Mouse (Mus musculus) midbrain, embryonic 15.5 days (tissue): ENCODE data around the gene Ghdc. TPM values are rescaled to one million over a fixed set of nuclear protein-coding genes. Genes with fewer than 3 reads are reported as not detected.
A peak's percentile ranks its signal among the peaks of the same experiment; 100 is the strongest.

Experiments
- ATAC-seq: fragments of 200-750 bp; cut with Nextera tagmentation; replicated peaks from 2 replicates; pipeline ENCODE4 v1.8.0; 2017; ENCODE audit warnings: moderate TSS enrichment
- H3K27ac ChIP-seq: fragments of 300-500 bp; sonication (generic); 2 replicates; pipeline ENCODE4 v1.5.1; 2015; ENCODE audit warnings: mild to moderate bottlenecking, inconsistent platforms
- H3K27me3 ChIP-seq: fragments of 300-500 bp; sonication (generic); replicated peaks from 2 replicates; pipeline ENCODE4 v1.6.1; 2015; ENCODE audit warnings: inconsistent platforms
- H3K36me3 ChIP-seq: fragments of 300-500 bp; sonication (generic); replicated peaks from 2 replicates; pipeline ENCODE4 v1.6.1; 2015; ENCODE audit warnings: inconsistent platforms
- H3K4me1 ChIP-seq: fragments of 300-500 bp; sonication (generic); 2 replicates; pipeline ENCODE4 v1.6.1; 2015; ENCODE audit warnings: inconsistent platforms
- H3K4me2 ChIP-seq: fragments of 300-500 bp; sonication (generic); 2 replicates; pipeline ENCODE4 v1.6.1; 2015; ENCODE audit warnings: inconsistent platforms, mild to moderate bottlenecking, moderate library complexity
- H3K4me3 ChIP-seq: fragments of 300-500 bp; sonication (generic); 2 replicates; pipeline ENCODE4 v1.5.1; 2015; ENCODE audit warnings: mild to moderate bottlenecking, inconsistent platforms
- H3K9ac ChIP-seq: fragments of 300-500 bp; sonication (generic); 2 replicates; pipeline ENCODE4 v1.6.1; 2015; ENCODE audit warnings: mild to moderate bottlenecking, inconsistent platforms
- H3K9me3 ChIP-seq: fragments of 300-500 bp; sonication (generic); 2 replicates; pipeline ENCODE4 v1.6.1; 2016; ENCODE audit warnings: inconsistent platforms
- WGBS: fragments of 180-500 bp; shearing (Covaris S2); methylation state at CpG from one replicate; pipeline ENCODE4 v1.1.7; 2015; ENCODE audit warnings: mixed read lengths; 5-methylcytosine and 5-hydroxymethylcytosine counted together
- polyA plus RNA-seq: library from polyadenylated mRNA; unstranded; fragments of >200 nt; fragmentation: Nextera tagmentation; extraction: Ambion mirVana; gene quantifications from 2 replicates; pipeline ENCODE4 v1.2.1, GENCODE M21; 2015

Gene Ghdc
- polyA plus RNA-seq, 1 experiment from 2014 or later, result 5.7 TPM

DNA sequence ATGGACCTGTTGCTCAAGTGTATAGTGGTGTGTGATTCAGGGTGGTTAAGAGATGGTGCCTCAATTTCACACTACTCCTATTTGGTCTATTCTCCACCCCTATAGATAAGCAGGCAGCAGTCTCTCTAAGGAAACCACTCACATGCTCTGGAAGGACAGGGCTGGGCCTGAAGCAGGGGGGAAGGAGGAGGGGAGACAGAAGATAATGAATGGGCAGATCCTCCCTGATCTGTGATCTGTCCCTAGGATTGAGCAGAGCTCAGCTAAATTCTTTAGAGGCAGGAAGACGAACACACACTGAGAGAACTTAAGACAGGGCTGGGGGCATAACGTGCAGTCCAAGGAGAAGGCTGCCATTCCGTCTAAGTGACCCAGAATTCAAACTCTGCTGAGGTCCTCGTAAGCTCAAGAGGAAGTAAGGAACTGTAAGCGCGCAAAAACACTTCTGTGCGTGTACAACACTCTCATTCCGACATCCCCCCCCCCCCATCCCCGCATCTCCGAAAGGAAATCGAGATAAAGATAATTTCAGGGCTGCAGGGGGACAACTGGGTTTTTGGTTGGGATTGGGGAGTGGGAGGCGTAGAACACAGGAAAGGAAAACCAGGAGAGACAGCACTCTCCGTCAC is 33.5 kb downstream of the Ghdc start:
- H3K36me3 ChIP-seq, result peaks cover 7% of the 10 kb centered on the region; the same call in 1 of the 2 replicates
- no peaks in the 10 kb centered on the region for H3K9me3 ChIP-seq
- H3K4me2 ChIP-seq, result peak overlapping the region; percentile 92
- no peak for ATAC-seq
- H3K27ac ChIP-seq, result 0 out of 2 replicates have a peak overlapping the region, but pooled peaks have one; percentile 63
- H3K9ac ChIP-seq, result peak overlapping the region; percentile 94
- 3% methylated on average over 13 of the region's 13 CpGs for WGBS
- peak overlapping the region; percentile 99 for H3K4me3 ChIP-seq
- H3K4me1 ChIP-seq, result peaks cover 25% of the 10 kb centered on the region
- no peaks in the 10 kb centered on the region for H3K27me3 ChIP-seq

DNA sequence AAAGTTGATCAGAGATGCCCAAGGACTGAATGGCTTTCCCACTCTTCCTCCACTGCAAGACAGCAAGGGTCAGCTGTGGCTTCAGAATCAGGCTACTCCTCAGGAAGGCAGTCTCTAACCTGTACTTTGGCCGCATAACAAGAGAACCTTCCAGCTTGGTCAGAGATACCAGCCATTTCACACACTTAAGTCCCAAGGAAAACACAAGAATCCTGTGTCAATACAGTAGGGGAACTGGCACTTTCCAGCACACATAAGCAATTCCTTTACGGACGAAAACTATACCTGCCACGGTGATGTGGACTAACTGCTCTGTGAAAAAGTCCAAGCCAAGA is 34.0 kb downstream of the Ghdc start:
- H3K9ac ChIP-seq, result no peak overlapping the region
- H3K27me3 ChIP-seq, result no peaks in the 10 kb centered on the region
- peak overlapping the region; percentile 99 for H3K4me3 ChIP-seq
- no peaks in the 10 kb centered on the region for H3K9me3 ChIP-seq
- H3K27ac ChIP-seq, result no peak overlapping the region
- ATAC-seq, result no peak
- peaks cover 25% of the 10 kb centered on the region for H3K4me1 ChIP-seq
- peak overlapping the region; percentile 92 for H3K4me2 ChIP-seq
- H3K36me3 ChIP-seq, result peaks cover 7% of the 10 kb centered on the region; the same call in 1 of the 2 replicates
- WGBS, result 86% methylated on average over 4 of the region's 4 CpGs

DNA sequence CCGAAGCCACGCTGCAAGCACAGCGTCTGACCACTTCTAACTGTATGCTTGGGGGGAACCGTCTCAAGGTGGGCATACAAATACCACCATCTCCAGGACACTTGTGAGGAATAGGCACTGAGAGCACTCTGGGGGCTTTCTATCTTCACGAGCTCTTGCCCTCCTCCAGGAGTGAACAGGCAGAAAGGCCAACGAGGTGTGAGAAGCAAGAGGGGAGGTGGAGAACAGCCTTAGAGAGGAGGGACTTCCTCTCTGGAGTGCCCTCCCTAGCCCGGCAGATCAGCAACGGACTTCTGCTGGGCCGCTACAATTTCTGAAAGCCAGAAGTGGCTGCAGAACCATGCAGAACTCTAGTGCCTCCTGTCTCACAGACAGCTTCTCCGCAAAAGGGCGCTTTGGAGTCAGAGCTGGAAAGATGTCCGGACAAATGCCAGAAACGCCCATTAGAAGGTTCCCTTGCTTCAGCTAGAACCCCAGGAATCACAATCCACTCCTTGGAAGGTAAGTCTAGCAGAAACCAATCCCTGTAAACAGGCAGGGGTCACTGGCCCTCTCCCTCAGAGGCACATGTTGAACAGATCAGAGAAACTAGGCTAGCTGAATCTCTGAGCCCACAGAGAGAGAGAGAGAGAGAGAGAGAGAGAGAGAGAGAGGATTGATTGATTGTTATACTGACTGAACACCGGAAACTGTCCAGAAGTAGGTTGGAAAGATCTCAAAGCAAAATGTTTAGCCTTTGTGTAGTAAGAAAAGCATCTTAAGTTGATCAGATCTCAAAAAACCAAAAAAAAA is 34.6 kb downstream of the Ghdc start:
- H3K36me3 ChIP-seq, result peaks cover 3% of the 10 kb centered on the region; the same call in 1 of the 2 replicates
- 83% methylated on average over 14 of the region's 14 CpGs for WGBS
- peaks cover 25% of the 10 kb centered on the region for H3K4me1 ChIP-seq
- no peak overlapping the region for H3K27ac ChIP-seq
- no peaks in the 10 kb centered on the region for H3K9me3 ChIP-seq
- no peak for ATAC-seq
- peak overlapping the region; percentile 92; the same call in 1 of the 2 replicates for H3K4me2 ChIP-seq
- 0 out of 2 replicates have a peak overlapping the region, but pooled peaks have one; percentile 4 for H3K9ac ChIP-seq
- H3K27me3 ChIP-seq, result no peaks in the 10 kb centered on the region
- H3K4me3 ChIP-seq, result no peak overlapping the region

DNA sequence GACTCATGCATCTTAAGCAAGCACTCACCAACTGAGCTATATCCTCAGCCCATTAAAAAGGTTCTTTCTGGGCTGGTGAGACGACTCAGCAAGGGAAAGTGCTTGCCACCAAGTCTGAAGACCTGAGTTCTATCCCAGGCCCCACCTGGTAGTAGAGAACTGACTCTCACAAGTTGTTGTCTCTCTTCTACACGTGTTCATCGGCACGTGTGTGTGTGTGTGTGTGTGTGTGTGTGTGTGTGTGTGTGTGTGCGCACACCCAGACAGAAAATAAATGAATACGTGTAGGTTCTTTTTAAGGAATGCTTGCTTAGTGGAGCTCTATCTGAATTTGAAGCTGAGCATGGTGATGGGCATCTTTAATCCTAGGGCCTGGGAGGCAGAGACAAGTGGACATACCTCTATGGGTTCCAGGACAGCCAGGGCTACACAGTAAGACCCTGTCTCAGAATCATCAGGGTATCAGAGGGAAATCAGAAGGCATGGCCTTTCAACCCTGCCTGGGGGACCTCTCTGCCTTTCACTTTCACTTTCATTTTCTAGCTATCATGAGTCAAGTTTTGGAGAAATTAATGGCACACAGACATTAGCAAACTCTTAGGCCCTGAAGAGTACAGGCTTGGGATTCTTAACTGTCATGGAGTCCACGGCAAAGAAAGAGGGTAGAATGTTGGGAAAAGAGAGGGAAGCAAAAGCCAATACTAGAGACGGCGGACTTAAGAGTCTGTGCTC is 35.5 kb downstream of the Ghdc start:
- no peak for ATAC-seq
- no peak overlapping the region; the same call in 1 of the 2 replicates for H3K4me2 ChIP-seq

DNA sequence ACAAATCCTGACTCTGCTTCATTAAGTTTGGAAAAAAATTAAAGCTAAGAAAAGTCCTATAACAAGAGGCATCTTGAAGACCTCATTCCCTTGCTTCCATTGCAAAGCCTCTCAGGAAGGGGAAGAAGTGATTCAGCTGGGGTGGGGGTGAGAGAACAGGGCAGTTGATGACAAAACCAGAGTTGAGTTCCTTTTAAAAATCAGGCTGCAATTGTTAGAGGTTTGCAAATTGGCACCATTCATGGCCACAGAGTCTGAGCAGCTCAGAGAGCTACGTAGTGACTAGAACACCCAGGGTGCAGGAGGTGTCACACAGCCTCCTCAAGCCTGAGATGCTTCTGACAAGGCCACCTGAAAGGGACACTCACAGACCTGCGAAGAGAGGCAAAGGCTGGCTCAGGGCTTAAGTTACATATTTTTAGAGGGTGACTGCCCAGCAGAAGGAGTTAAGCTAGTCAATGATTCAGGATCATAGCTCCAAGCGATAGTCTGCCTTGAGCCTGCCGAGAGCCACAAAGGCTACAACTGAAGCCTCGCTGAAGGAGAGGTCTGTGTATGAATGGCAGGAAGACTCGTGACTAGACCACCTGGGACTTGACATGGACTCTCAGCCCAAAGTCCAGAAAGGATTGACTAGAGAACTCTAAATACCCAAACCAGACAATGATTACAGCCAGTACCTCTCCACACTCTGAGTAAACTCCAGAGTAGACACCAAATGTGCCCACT is 40.1 kb downstream of the Ghdc start:
- Histone ChIP-seq H3K4me1 (peaks cover under 1% of the 10 kb centered on the region; the same call in 1 of the 2 replicates), H3K4me2 (no peak overlapping the region), H3K36me3 (0 out of 2 replicates have a peak, but pooled peaks cover 6% of the 10 kb centered on the region), H3K27ac (no peak overlapping the region), H3K9ac (no peak overlapping the region), H3K27me3 (no peaks in the 10 kb centered on the region), H3K4me3 (no peak overlapping the region), H3K9me3 (no peaks in the 10 kb centered on the region)
- WGBS, result 90% methylated on average over 6 of the region's 6 CpGs
- no peak for ATAC-seq

More for the DNA sequence above, 35.5 kb downstream of the Ghdc start:
- H3K4me1 ChIP-seq, result peaks cover 25% of the 10 kb centered on the region
- H3K9me3 ChIP-seq, result no peaks in the 10 kb centered on the region
- H3K9ac ChIP-seq, result no peak overlapping the region
- no peak overlapping the region for H3K27ac ChIP-seq
- H3K27me3 ChIP-seq, result no peaks in the 10 kb centered on the region
- H3K36me3 ChIP-seq, result no peaks in the 10 kb centered on the region
- WGBS, result 92% methylated on average over 9 of the region's 9 CpGs
- H3K4me3 ChIP-seq, result no peak overlapping the region

DNA sequence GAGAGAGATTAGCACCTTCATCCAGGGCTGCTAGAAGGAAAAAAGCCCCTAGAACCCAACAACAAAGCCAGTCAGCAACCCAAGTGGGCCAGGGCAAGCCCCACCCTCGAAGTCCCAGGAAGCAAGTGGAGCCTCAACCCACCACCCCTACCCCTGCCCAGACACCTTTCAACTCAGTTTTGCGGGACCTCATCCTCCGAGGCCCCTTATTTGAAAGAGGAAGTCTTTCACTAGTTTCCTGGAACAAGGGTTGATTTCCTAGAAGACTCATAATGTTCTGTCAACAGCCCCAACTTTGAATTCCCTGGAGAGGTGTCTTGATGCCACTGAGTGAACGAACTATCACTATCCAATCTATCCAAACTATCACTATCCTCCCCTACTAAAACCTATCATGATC is 40.8 kb downstream of the Ghdc start:
- no peak overlapping the region for H3K4me2 ChIP-seq
- H3K27ac ChIP-seq, result no peak overlapping the region
- WGBS, result 96% methylated on average over 4 of the region's 4 CpGs
- no peaks in the 10 kb centered on the region for H3K4me1 ChIP-seq
- 0 out of 2 replicates have a peak, but pooled peaks cover 6% of the 10 kb centered on the region for H3K36me3 ChIP-seq
- no peak for ATAC-seq
- no peaks in the 10 kb centered on the region for H3K9me3 ChIP-seq
- H3K4me3 ChIP-seq, result no peak overlapping the region
- no peaks in the 10 kb centered on the region for H3K27me3 ChIP-seq
- no peak overlapping the region for H3K9ac ChIP-seq

DNA sequence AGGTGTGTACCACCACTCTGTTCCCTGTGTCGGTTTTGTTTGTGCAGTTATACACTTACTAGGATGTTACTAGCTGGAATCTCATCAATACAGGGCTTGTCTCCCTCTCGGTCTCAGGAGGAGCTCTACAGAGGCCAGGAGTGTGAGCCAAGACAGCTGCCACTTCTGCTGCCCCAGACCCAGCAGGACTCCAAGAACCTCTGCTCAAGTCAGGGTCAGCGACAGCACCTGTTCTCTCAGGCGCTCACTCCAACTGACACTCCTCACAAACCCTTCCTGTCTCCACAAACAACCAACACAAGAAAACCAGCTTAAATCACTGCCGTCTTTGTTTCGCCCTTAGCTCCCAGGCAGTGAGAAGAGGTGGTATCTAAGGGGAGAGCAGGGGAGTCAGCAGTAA is 42.2 kb downstream of the Ghdc start:
- H3K36me3 ChIP-seq, result 0 out of 2 replicates have a peak, but pooled peaks cover 6% of the 10 kb centered on the region
- H3K4me1 ChIP-seq, result no peaks in the 10 kb centered on the region
- no peak overlapping the region for H3K27ac ChIP-seq
- no peak for ATAC-seq
- no peak overlapping the region for H3K4me2 ChIP-seq
- H3K4me3 ChIP-seq, result no peak overlapping the region
- H3K9ac ChIP-seq, result no peak overlapping the region
- no peaks in the 10 kb centered on the region for H3K9me3 ChIP-seq
- H3K27me3 ChIP-seq, result no peaks in the 10 kb centered on the region
- 83% methylated on average over 6 of the region's 6 CpGs for WGBS

DNA sequence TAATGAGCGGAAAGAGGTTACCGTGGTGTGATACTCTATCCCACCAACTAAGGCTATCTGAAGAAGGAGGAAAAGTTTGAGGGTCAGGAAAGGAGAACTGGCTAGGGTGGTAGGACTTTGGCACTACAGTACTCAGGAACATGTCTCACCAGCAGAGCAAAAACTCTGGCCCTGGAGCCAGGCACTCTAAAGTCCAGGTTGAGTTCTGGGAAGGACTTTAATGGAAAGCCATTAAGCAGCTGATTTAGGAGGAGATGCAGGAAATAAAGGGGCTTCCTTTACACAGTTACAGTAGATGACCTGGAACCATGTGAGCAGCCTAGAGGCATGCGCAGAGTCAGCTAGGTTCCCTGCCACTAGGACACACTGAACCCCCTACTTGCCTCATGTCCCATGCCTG is 43.6 kb downstream of the Ghdc start:
- H3K9me3 ChIP-seq, result no peaks in the 10 kb centered on the region
- WGBS, result 97% methylated on average over 3 of the region's 3 CpGs
- H3K4me2 ChIP-seq, result no peak overlapping the region
- no peak overlapping the region for H3K4me3 ChIP-seq
- no peak for ATAC-seq
- H3K27ac ChIP-seq, result no peak overlapping the region
- peaks cover 5% of the 10 kb centered on the region; the same call in 1 of the 2 replicates for H3K4me1 ChIP-seq
- H3K36me3 ChIP-seq, result 0 out of 2 replicates have a peak, but pooled peaks cover 6% of the 10 kb centered on the region
- no peaks in the 10 kb centered on the region for H3K27me3 ChIP-seq
- H3K9ac ChIP-seq, result no peak overlapping the region

DNA sequence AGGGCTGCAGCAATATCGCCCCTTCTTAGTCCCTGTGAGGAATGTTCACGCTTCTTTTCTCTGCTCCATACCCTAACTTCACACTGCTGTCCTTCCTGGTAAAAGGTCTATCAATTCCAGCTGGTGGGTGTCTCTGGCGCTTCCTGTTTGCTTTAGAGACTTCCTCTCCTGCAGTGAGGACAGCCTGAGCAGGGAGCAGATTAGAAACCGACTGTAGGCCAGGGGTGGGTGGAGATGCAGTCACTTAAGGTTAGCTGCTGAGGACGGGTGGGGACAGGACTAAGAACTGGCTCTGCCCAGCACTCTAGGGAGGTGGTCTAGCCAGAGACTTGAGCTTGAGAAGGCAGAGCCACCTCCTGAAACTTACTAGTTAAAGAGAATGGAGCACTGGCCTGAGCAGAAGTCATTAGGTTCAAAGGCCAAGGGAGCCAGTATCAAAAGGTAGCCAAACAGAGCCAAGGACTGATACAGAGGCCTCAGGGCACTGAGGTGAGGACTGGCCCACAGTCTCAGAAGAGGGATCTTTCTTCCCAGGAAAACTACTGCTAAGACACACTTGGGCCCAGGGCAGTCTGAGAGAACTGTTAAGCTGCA is 45.7 kb downstream of the Ghdc start:
- H3K4me2 ChIP-seq, result no peak overlapping the region
- 0 out of 2 replicates have a peak, but pooled peaks cover 6% of the 10 kb centered on the region for H3K36me3 ChIP-seq
- H3K27me3 ChIP-seq, result no peaks in the 10 kb centered on the region
- 66% methylated on average over 5 of the region's 5 CpGs for WGBS
- no peak overlapping the region for H3K4me3 ChIP-seq
- no peaks in the 10 kb centered on the region for H3K9me3 ChIP-seq
- H3K27ac ChIP-seq, result no peak overlapping the region
- ATAC-seq, result no peak
- H3K9ac ChIP-seq, result no peak overlapping the region
- peaks cover 14% of the 10 kb centered on the region; the same call in 1 of the 2 replicates for H3K4me1 ChIP-seq

DNA sequence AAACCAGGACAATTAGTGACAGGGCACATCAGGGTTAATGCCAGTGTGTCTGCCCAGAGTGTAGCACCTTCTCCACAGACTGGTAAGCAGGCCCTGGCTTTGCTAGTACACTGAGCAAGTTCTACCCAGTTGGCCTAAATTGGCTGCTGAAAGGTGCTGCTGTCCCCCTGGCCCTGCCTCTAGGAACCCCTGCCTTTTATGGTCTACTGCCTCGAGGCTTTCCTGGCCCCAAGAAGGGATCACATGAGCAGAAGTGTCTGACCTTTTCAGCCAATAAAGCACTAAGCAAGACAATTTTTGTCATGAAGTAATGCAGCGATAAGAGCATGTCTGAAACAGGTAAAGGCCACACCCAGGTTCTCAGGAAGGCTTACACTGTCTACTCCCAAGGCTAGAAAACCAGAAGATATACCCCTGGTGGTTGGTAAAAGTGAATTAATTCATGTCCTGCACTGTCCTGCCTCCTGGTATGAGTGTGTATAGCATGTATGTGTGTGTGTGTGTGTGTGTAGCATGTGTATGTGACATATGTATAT is 48.2 kb downstream of the Ghdc start:
- Histone ChIP-seq H3K9ac (no peak overlapping the region), H3K4me3 (no peak overlapping the region), H3K36me3 (peaks cover 9% of the 10 kb centered on the region), H3K27me3 (no peaks in the 10 kb centered on the region), H3K4me1 (peaks cover 14% of the 10 kb centered on the region; the same call in 1 of the 2 replicates), H3K9me3 (no peaks in the 10 kb centered on the region), H3K27ac (no peak overlapping the region), H3K4me2 (no peak overlapping the region)
- WGBS, result 70% methylated on average over 2 of the region's 2 CpGs
- ATAC-seq, result no peak
